Mouse (Mus musculus): ENCODE measurements around the gene Xab2.
"Not testable (repeated sequence)": the region's sequence is repeated elsewhere in the genome, so short reads cannot be mapped to it uniquely, and the experiment has no call there.

Gene Xab2

GRCm38 (mm10) chr8:3586993-3587390, 34.1 kb downstream of the Xab2 start, which contains the start of gene Camsap3:
TSS of gene Camsap3 (plus strand) at chr8:3587293.
- Histone ChIP-seq H3K27me3 (ENCODE audit: insufficient read depth, low read length) (no peaks in the 10 kb centered on the region), H3K36me3 (ENCODE audit: insufficient read depth, low read length) (no peaks in the 10 kb centered on the region), H3K4me1 (replicated peaks; ENCODE audit: low read depth, low read length) (peaks cover 15% of the 10 kb centered on the region), H3K9me3 (ENCODE audit: low read length) (no peaks in the 10 kb centered on the region), H3K4me3 (replicated peaks; ENCODE audit: low read length) (peak within 1 kb of the TSS; percentile 92)
- TF ChIP-seq POU5F1 (IDR thresholded peaks at IDR 0.05; ENCODE audit: borderline replicate concordance, low read length), result no peak
- TF ChIP-seq NANOG (IDR thresholded peaks at IDR 0.05; ENCODE audit: borderline replicate concordance, low read length), result no peak
- no peak for TF ChIP-seq CTCF (conservative IDR thresholded peaks at IDR 0.05; ENCODE audit: low read length)

GRCm38 (mm10) chr8:3586452-3586851, 34.7 kb downstream of the Xab2 start:
- no peak for TF ChIP-seq POU5F1 (IDR thresholded peaks at IDR 0.05; ENCODE audit: borderline replicate concordance, low read length)
- no peak for TF ChIP-seq NANOG (IDR thresholded peaks at IDR 0.05; ENCODE audit: borderline replicate concordance, low read length)
- TF ChIP-seq CTCF (conservative IDR thresholded peaks at IDR 0.05; ENCODE audit: low read length), result no peak
- H3K9me3 ChIP-seq (ENCODE audit: low read length), result no peaks in the 10 kb centered on the region
- H3K36me3 ChIP-seq (ENCODE audit: insufficient read depth, low read length), result no peaks in the 10 kb centered on the region
- no peak overlapping the region for H3K4me3 ChIP-seq (replicated peaks; ENCODE audit: low read length)
- H3K27me3 ChIP-seq (ENCODE audit: insufficient read depth, low read length), result no peaks in the 10 kb centered on the region
- peaks cover 10% of the 10 kb centered on the region for H3K4me1 ChIP-seq (replicated peaks; ENCODE audit: low read depth, low read length)

- H3K36me3 ChIP-seq (ENCODE audit: insufficient read depth, low read length), result peaks cover 15% of the 10 kb centered on the region
- not testable (repeated sequence) for H3K9me3 ChIP-seq (ENCODE audit: low read length); H3K4me3 ChIP-seq (replicated peaks; ENCODE audit: low read length); H3K27me3 ChIP-seq (ENCODE audit: insufficient read depth, low read length)
- peaks cover 47% of the 10 kb centered on the region for H3K4me1 ChIP-seq (replicated peaks; ENCODE audit: low read depth, low read length)
Observed at GRCm38 (mm10) chr8:3581961-3582360, 39.2 kb downstream of the Xab2 start.

GRCm38 (mm10) chr8:3579390-3580364, 41.4 kb downstream of the Xab2 start:
- Histone ChIP-seq H3K36me3 (ENCODE audit: insufficient read depth, low read length) (peaks cover 15% of the 10 kb centered on the region), H3K27me3 (ENCODE audit: insufficient read depth, low read length) (no peaks in the 10 kb centered on the region), H3K9me3 (ENCODE audit: low read length) (no peaks in the 10 kb centered on the region), H3K4me3 (replicated peaks; ENCODE audit: low read length) (peak overlapping the region; percentile 57), H3K4me1 (replicated peaks; ENCODE audit: low read depth, low read length) (peaks cover 66% of the 10 kb centered on the region)
- TF ChIP-seq POU5F1 (IDR thresholded peaks at IDR 0.05; ENCODE audit: borderline replicate concordance, low read length), result no peak
- no peak for TF ChIP-seq CTCF (conservative IDR thresholded peaks at IDR 0.05; ENCODE audit: low read length)
- no peak for TF ChIP-seq NANOG (IDR thresholded peaks at IDR 0.05; ENCODE audit: borderline replicate concordance, low read length)

- Histone ChIP-seq H3K36me3 (ENCODE audit: insufficient read depth, low read length) (peaks cover 29% of the 10 kb centered on the region), H3K4me3 (replicated peaks; ENCODE audit: low read length) (peak overlapping the region; percentile 67), H3K9me3 (ENCODE audit: low read length) (no peaks in the 10 kb centered on the region), H3K4me1 (replicated peaks; ENCODE audit: low read depth, low read length) (peaks cover 96% of the 10 kb centered on the region), H3K27me3 (ENCODE audit: insufficient read depth, low read length) (no peaks in the 10 kb centered on the region)
- no peak for TF ChIP-seq POU5F1 (IDR thresholded peaks at IDR 0.05; ENCODE audit: borderline replicate concordance, low read length)
- TF ChIP-seq NANOG (IDR thresholded peaks at IDR 0.05; ENCODE audit: borderline replicate concordance, low read length), result no peak
- no peak for TF ChIP-seq CTCF (conservative IDR thresholded peaks at IDR 0.05; ENCODE audit: low read length)
Observed at GRCm38 (mm10) chr8:3576211-3576960, 44.7 kb downstream of the Xab2 start.

GRCm38 (mm10) chr8:3574546-3574945, 46.6 kb downstream of the Xab2 start:
- peaks cover 34% of the 10 kb centered on the region for H3K36me3 ChIP-seq (ENCODE audit: insufficient read depth, low read length)
- TF ChIP-seq NANOG (IDR thresholded peaks at IDR 0.05; ENCODE audit: borderline replicate concordance, low read length) (peak; percentile 47; the same call in 1 of the 2 replicates), POU5F1 (IDR thresholded peaks at IDR 0.05; ENCODE audit: borderline replicate concordance, low read length) (no peak)

GRCm38 (mm10) chr8:3569784-3570183, 51.3 kb downstream of the Xab2 start:
- peak overlapping the region; percentile 83 for H3K4me3 ChIP-seq (replicated peaks; ENCODE audit: low read length)
- no peaks in the 10 kb centered on the region for H3K27me3 ChIP-seq (ENCODE audit: insufficient read depth, low read length)

More at GRCm38 (mm10) chr8:3574546-3574945, 46.6 kb downstream of the Xab2 start:
- Histone ChIP-seq H3K4me3 (replicated peaks; ENCODE audit: low read length) (peak overlapping the region; percentile 67; the same call in 1 of the 2 replicates), H3K27me3 (ENCODE audit: insufficient read depth, low read length) (no peaks in the 10 kb centered on the region), H3K9me3 (ENCODE audit: low read length) (no peaks in the 10 kb centered on the region), H3K4me1 (replicated peaks; ENCODE audit: low read depth, low read length) (peaks cover 92% of the 10 kb centered on the region)

GRCm38 (mm10) chr8:3568378-3568777, 52.7 kb downstream of the Xab2 start:
- H3K4me3 ChIP-seq (replicated peaks; ENCODE audit: low read length), result peak overlapping the region; percentile 83
- peaks cover 53% of the 10 kb centered on the region for H3K4me1 ChIP-seq (replicated peaks; ENCODE audit: low read depth, low read length)
- TF ChIP-seq CTCF (conservative IDR thresholded peaks at IDR 0.05; ENCODE audit: low read length) (no peak), NANOG (IDR thresholded peaks at IDR 0.05; ENCODE audit: borderline replicate concordance, low read length) (no peak), POU5F1 (IDR thresholded peaks at IDR 0.05; ENCODE audit: borderline replicate concordance, low read length) (no peak)
- H3K36me3 ChIP-seq (ENCODE audit: insufficient read depth, low read length), result peaks cover 29% of the 10 kb centered on the region
- H3K27me3 ChIP-seq (ENCODE audit: insufficient read depth, low read length), result no peaks in the 10 kb centered on the region
- H3K9me3 ChIP-seq (ENCODE audit: low read length), result no peaks in the 10 kb centered on the region

More at GRCm38 (mm10) chr8:3569784-3570183, 51.3 kb downstream of the Xab2 start:
- Histone ChIP-seq H3K36me3 (ENCODE audit: insufficient read depth, low read length) (peaks cover 30% of the 10 kb centered on the region), H3K4me1 (replicated peaks; ENCODE audit: low read depth, low read length) (peaks cover 66% of the 10 kb centered on the region), H3K9me3 (ENCODE audit: low read length) (no peaks in the 10 kb centered on the region)
- no peak for TF ChIP-seq CTCF (conservative IDR thresholded peaks at IDR 0.05; ENCODE audit: low read length)
- no peak for TF ChIP-seq POU5F1 (IDR thresholded peaks at IDR 0.05; ENCODE audit: borderline replicate concordance, low read length)
- TF ChIP-seq NANOG (IDR thresholded peaks at IDR 0.05; ENCODE audit: borderline replicate concordance, low read length), result no peak

All from E14TG2a.4 (cell line).